Mouse (Mus musculus): ENCODE results near the gene Kcnmb4.

GRCm38 (mm10) chr10:116376853-116377252 is 96.8 kb downstream of the Kcnmb4 start:
- TF ChIP-seq POLR2A (IDR thresholded peaks at IDR 0.05; ENCODE audit: low read depth, low read length) (no peak), CTCF (IDR thresholded peaks at IDR 0.05; ENCODE audit: extremely low read depth, insufficient read length, insufficient replicate concordance, low read depth, low read length) (no peak)
